Mouse (Mus musculus): ENCODE measurements at regions not wholly inside any gene's neighbourhood (a gene's known extent, or its start where the extent isn't known, plus 50 kb on each side); places are given as distances from the start of the nearest gene placed in this dataset.

DNA sequence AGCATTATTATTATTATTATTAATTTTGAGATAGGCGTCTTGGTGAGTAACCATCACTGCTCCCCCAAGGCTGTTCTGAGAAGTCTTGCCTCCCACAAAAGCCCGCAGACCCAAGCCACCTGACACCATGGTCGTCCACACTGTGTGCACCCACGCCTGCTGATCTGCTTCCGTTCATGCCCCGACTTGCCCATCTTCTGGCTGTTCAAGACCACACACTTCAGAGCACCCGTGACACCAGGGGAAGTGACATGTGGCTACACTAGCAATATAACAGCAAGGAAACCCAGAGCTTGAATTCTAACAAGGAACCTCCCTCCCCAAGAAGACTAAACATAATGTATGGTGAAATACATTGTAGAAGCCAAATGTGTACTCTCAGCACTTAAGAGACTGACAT, 82.6 kb upstream of the Hes1 start:
- Histone ChIP-seq H3K36me3 (replicated peaks in 1 of 2; ENCODE audit: control insufficient read depth in 1 of 2, insufficient read depth in 1 of 2, low read length in 1 of 2) (no peaks in the 10 kb centered on the region), H3K4me3 (replicated peaks in 1 of 3; ENCODE audit: low read depth in 2 of 3, low read length in 2 of 3, poor library complexity in 1 of 3) (no peak overlapping the region), H3K9me3 (replicated peaks; ENCODE audit: low read length) (peaks cover under 1% of the 10 kb centered on the region), H3K27me3 (replicated peaks) (peaks cover 5% of the 10 kb centered on the region), H3K4me2 (ENCODE audit: insufficient read depth, low read depth, poor library complexity, severe bottlenecking) (0 out of 2 replicates have a peak overlapping the region, but pooled peaks have one; percentile 14), H3K27ac (ENCODE audit: insufficient read depth, low read depth) (peak overlapping the region; percentile 11; the same call in 1 of the 2 replicates), H3K79me2 (replicated peaks; ENCODE audit: control insufficient read depth, extremely low read depth, insufficient read depth, poor library complexity, severe bottlenecking) (no peaks in the 10 kb centered on the region), H3K9ac (ENCODE audit: insufficient read depth, low read depth) (no peak overlapping the region), H3K4me1 (ENCODE audit: control insufficient read depth in 1 of 2, insufficient read depth in 2 of 2) (peaks cover 32 to 59% of the 10 kb centered on the region in 2 experiments)
- dilution Hi-C loops (cut with MboI; ENCODE audit: extremely low pct_ligation_motif_present, extremely low pct_unique_long_range_greater_than_20kb, low sequenced_read_pairs) (no loop called here), in situ Hi-C loops (cut with MboI; ENCODE audit: low pct_ligation_motif_present, low pct_unique_long_range_greater_than_20kb, low sequenced_read_pairs) (loop anchor here (10.0 kb wide), 1 partner anchor 83 kb away; the partner anchor contains the start of gene Hes1)
- TF ChIP-seq EP300 (IDR thresholded peaks at IDR 0.05; ENCODE audit: low read length): peak; percentile 63; the same call in 1 of the 2 replicates
- no peak for TF ChIP-seq USF2 (conservative IDR thresholded peaks at IDR 0.05; ENCODE audit: low read depth, low read length)
- no peak for TF ChIP-seq UBTF (IDR thresholded peaks at IDR 0.05; ENCODE audit: low read depth, low read length)
- TF ChIP-seq TCF12 (IDR thresholded peaks at IDR 0.05; ENCODE audit: low read depth, low read length): peak; percentile 78; the same call in 1 of the 2 replicates
- no peak for TF ChIP-seq POLR2AphosphoS2 (IDR thresholded peaks at IDR 0.05; ENCODE audit: low read depth, low read length)
- peak; percentile 20; the same call in 1 of the 2 replicates for TF ChIP-seq MEF2A (IDR thresholded peaks at IDR 0.05; ENCODE audit: borderline replicate concordance, low read depth, low read length)
- peak; percentile 98 for TF ChIP-seq CHD1 (IDR thresholded peaks at IDR 0.05; ENCODE audit: low read depth, low read length)
- TF ChIP-seq MAX (IDR thresholded peaks at IDR 0.05; ENCODE audit: low read length): peak; percentile 72; the same call in 1 of the 2 replicates
- peak; percentile 72; the same call in 1 of the 2 replicates for TF ChIP-seq ZKSCAN1 (IDR thresholded peaks at IDR 0.05; ENCODE audit: borderline replicate concordance, low read depth, low read length)
- TF ChIP-seq BHLHE40 (IDR thresholded peaks at IDR 0.05; ENCODE audit: low read depth, low read length): peak; percentile 91
- TF ChIP-seq MYC (IDR thresholded peaks at IDR 0.05; ENCODE audit: low read depth, low read length): peak; percentile 86
- TF ChIP-seq TBP (conservative IDR thresholded peaks at IDR 0.05; ENCODE audit: low read depth, low read length): peak; percentile 86; the same call in 1 of the 2 replicates
- TF ChIP-seq ETS1 (conservative IDR thresholded peaks at IDR 0.05; ENCODE audit: low read depth, low read length): peak; percentile 68
- DNase-seq (ENCODE audit: extremely low read depth): peak; percentile 57

DNA sequence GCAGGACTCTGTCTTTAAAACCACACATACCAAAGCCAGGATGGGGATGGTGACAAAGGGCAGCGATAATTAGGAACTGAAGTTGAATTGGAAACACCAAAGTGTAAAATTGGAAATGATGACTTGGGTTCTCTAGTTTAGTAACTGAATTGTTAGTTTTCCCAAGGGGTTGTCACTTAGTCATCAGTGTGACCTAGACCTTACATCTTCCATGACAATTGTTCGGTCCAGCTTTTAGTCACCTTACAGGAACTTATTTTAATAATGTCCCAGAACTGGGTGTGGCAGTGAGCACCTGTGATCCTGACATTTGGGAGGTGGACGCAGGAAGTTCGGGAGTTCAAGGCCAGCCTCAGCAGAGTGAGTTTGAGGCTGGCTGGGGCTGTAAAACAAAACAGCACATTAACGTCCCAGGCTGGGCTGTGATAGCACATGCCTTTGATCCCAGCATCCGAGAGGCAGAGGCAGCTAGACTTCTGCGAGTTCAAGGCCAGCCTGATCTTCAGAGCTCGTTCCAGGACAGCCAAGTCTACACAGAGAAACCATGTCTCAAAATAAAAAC, 81.9 kb upstream of the Hes1 start:
- Histone ChIP-seq H3K4me1 (ENCODE audit: control insufficient read depth in 1 of 2, insufficient read depth in 2 of 2) (peaks cover 32 to 55% of the 10 kb centered on the region in 2 experiments), H3K9ac (ENCODE audit: insufficient read depth, low read depth) (no peak overlapping the region), H3K27ac (ENCODE audit: insufficient read depth, low read depth) (no peak overlapping the region), H3K9me3 (replicated peaks; ENCODE audit: low read length) (peaks cover 3% of the 10 kb centered on the region), H3K4me3 (replicated peaks in 1 of 3; ENCODE audit: low read depth in 2 of 3, low read length in 2 of 3, poor library complexity in 1 of 3) (no peak overlapping the region), H3K79me2 (replicated peaks; ENCODE audit: control insufficient read depth, extremely low read depth, insufficient read depth, poor library complexity, severe bottlenecking) (no peaks in the 10 kb centered on the region), H3K27me3 (replicated peaks) (peaks cover 5% of the 10 kb centered on the region), H3K4me2 (ENCODE audit: insufficient read depth, low read depth, poor library complexity, severe bottlenecking) (no peak overlapping the region), H3K36me3 (replicated peaks in 1 of 2; ENCODE audit: control insufficient read depth in 1 of 2, insufficient read depth in 1 of 2, low read length in 1 of 2) (no peaks in the 10 kb centered on the region)
- dilution Hi-C loops (cut with MboI; ENCODE audit: extremely low pct_ligation_motif_present, extremely low pct_unique_long_range_greater_than_20kb, low sequenced_read_pairs): no loop called here
- TF ChIP-seq TCF12 (IDR thresholded peaks at IDR 0.05; ENCODE audit: low read depth, low read length): peak; percentile 42; the same call in 1 of the 2 replicates
- TF ChIP-seq JUND (conservative IDR thresholded peaks at IDR 0.05; ENCODE audit: low read depth, low read length): peak; percentile 69
- TF ChIP-seq MEF2A (IDR thresholded peaks at IDR 0.05; ENCODE audit: borderline replicate concordance, low read depth, low read length): peak; percentile 82; the same call in 1 of the 2 replicates
- no peak for TF ChIP-seq CHD1 (IDR thresholded peaks at IDR 0.05; ENCODE audit: low read depth, low read length)
- TF ChIP-seq RAD21 (IDR thresholded peaks at IDR 0.05; ENCODE audit: low read depth, low read length): no peak; the same call in 1 of the 2 replicates
- no peak for TF ChIP-seq UBTF (IDR thresholded peaks at IDR 0.05; ENCODE audit: low read depth, low read length)
- TF ChIP-seq BHLHE40 (IDR thresholded peaks at IDR 0.05; ENCODE audit: low read depth, low read length): peak; percentile 72
- no peak for TF ChIP-seq ZNF384 (IDR thresholded peaks at IDR 0.05; ENCODE audit: low read depth, low read length)
- no peak for TF ChIP-seq ZKSCAN1 (IDR thresholded peaks at IDR 0.05; ENCODE audit: borderline replicate concordance, low read depth, low read length)
- no peak for TF ChIP-seq E2F4 (IDR thresholded peaks at IDR 0.05; ENCODE audit: insufficient replicate concordance, low read depth, low read length)
- TF ChIP-seq ETS1 (conservative IDR thresholded peaks at IDR 0.05; ENCODE audit: low read depth, low read length): peak; percentile 87
- TF ChIP-seq EP300 (IDR thresholded peaks at IDR 0.05; ENCODE audit: low read length): peak; percentile 68
- TF ChIP-seq IRF4 (IDR thresholded peaks at IDR 0.05; ENCODE audit: low read depth, low read length): peak; percentile 74
- no peak for TF ChIP-seq MAX (IDR thresholded peaks at IDR 0.05; ENCODE audit: low read length)
- peak; percentile 31; the same call in 1 of the 2 replicates for TF ChIP-seq JUN (IDR thresholded peaks at IDR 0.05; ENCODE audit: insufficient read depth, low read depth, low read length)
- in situ Hi-C loops (cut with MboI; ENCODE audit: low pct_ligation_motif_present, low pct_unique_long_range_greater_than_20kb, low sequenced_read_pairs): loop anchor here (10.0 kb wide), 1 partner anchor 82 kb away; the partner anchor contains the start of gene Hes1
- peak; percentile 46 for DNase-seq (ENCODE audit: extremely low read depth)

Data from CH12.LX (cell line).